Mouse (Mus musculus): ENCODE results near the gene Xpnpep1. TPM values are rescaled to one million over a fixed set of nuclear protein-coding genes. Genes with fewer than 3 reads are reported as not detected.

The Xpnpep1 gene
- total RNA-seq (2021): 100 to 1,000 TPM; 103 to 105 TPM
- long read RNA-seq, experiment 1, full-length matches to known transcripts: 76 of 194 reads
- long read RNA-seq, experiment 1, partial matches to known transcripts: 13 of 194 reads
- long read RNA-seq, experiment 1, other reads (novel, unspliced or antisense): 105 of 194 reads
- long read RNA-seq, experiment 2, full-length matches to known transcripts: 61 of 149 reads
- long read RNA-seq, experiment 2, partial matches to known transcripts: 17 of 149 reads
- long read RNA-seq, experiment 2, other reads (novel, unspliced or antisense): 71 of 149 reads

GRCm38 (mm10) chr19:53040164-53041132 lies at the start of gene Xpnpep1:
TSS of gene Xpnpep1 (minus strand) at chr19:53040214.
- no peak for DNase-seq

- peak; percentile 23 for DNase-seq
These were observed 47.5 kb upstream of the Xpnpep1 start for GRCm38 (mm10) chr19:53087268-53088143.

DNA sequence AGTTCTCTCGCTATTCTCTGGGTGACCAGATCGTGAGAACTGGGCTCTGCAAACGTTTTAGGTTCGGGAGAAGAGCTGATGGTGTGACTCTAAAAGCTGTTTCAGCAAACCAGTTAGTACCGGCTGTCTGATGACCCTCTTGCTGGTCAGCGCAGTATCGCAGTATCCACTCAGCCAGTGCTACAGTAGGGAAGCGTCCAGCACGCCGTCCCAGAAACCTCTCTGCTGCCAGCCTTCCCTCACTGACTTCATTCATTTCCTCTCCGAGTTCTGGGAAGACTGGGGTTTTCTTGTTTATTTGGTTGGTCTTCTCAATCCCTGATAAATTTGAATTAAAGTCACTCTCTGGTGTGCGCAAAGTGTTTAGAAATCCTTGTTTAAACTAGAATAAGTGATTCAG lies 46.8 kb upstream of the Xpnpep1 start:
- peak; percentile 13 for DNase-seq

DNA sequence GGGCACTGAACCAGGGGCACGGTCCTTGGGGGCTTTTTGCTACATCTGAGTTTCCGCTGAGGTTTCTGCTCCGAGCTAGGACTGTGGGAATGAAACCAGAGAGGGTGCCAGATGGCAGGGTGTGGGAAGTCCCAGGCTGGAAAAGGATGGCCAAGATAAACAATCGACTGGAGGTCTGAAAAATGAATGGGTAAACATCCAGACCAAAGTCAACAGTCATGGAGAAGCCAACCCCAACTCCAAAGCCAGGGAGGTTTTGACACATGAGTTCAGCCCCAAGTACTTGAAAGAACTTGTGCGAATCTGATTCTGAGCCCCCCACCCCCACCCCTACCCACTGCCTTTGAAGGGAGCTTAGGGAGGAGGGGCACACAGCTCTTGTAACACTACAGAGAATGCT lies 44.7 kb upstream of the Xpnpep1 start:
- DNase-seq: peak; percentile 58

- no peak for DNase-seq
These were observed 42.8 kb upstream of the Xpnpep1 start for GRCm38 (mm10) chr19:53082862-53083261.

GRCm38 (mm10) chr19:53081339-53081738 lies 41.3 kb upstream of the Xpnpep1 start:
- DNase-seq: no peak

DNA sequence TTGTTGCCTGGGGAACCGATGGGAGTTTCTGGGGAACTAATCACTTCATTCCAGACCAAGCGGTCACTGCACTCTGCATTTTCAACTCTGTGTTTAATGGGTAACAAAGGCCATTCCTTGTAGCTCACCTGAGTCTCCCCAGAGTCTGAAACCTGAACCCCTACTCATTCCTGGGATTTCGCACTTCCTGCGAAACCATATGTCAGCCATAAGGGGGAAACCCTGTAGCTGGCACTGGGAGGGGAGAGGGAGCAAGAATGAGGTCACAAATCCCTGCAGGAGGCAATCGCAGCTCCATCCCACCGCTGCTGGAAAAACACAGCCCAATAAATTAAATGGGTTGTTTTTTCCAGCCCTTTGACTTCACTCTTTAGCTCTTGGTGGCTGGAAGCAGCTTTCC lies 40.9 kb upstream of the Xpnpep1 start:
- no peak for DNase-seq

DNA sequence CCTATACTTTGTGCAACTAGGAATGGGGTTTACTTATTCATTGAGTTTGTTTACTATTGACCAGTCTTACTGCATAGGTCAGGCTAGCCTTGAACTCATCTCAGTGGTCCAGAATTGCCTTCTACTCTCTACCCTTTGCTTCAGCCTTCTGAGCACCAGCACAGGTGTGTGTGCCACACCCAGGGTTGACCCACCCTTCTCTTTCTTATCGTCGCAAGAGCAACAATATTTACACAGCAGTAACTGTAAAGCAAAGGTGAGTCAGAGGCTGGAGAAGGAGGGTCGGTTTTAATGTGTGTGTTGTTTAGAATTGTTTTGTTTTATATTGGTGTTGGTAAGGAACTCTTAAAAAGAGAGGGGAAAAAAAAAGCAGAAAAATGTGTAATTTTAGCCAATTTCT lies 40.5 kb upstream of the Xpnpep1 start:
- no peak for DNase-seq

DNA sequence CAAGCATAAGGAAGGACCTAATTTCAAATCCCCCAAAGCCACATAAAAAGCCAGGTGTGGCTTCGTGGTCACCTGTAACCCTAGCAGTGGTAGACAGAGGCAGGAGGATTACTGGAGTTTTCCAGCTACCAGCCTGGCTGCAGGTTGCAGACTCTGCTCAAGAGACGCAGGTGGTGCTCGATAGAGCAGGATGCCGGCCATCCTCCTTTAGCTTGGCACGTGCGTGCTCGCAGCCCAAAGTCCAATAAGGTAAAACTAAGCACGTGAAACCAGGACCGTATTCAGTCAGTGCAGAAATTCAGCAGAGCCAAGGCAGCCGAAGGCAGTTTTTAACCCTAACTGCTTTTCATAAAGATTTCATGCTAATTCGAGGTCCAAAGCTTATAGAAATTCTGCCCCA lies 40.0 kb upstream of the Xpnpep1 start:
- DNase-seq: no peak

DNA sequence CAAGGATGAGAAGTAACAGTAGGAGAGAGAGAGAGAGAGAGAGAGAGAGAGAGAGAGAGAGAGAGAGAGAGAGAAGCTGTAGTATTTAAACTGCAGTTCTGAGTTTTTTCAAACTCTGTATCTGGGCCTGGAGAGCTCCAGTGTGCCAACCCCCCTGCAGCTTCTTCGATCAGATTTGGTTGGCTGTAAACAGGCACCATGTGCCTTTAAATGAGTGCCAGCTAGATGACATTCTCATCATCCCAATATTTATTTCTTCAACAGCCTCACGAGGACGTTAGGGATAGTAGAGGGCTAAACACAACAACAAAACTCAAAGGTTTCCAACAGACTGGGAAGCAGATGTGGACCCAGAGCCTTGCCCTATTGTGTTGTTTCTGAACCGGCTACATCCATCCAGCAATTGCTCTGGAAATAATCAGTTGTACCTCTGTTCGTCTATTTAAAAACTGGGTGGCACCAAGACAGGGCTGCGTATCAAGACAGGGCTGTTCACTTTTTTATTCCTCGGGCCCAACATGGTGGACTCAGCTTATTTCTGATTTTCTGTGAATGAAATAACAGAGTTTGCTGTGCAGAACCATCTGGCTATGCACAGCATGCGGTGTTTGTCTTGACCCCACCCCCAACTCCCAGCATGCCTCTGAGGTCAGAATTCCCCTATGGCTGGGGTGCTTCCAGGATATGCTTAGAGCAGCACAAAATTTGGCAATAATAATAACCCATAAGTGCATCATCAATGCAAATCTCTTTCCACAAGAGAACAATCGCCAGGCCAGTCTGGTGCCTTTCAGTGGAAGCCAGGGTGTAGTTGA lies 38.5 kb upstream of the Xpnpep1 start:
- DNase-seq: peak; percentile 13

DNA sequence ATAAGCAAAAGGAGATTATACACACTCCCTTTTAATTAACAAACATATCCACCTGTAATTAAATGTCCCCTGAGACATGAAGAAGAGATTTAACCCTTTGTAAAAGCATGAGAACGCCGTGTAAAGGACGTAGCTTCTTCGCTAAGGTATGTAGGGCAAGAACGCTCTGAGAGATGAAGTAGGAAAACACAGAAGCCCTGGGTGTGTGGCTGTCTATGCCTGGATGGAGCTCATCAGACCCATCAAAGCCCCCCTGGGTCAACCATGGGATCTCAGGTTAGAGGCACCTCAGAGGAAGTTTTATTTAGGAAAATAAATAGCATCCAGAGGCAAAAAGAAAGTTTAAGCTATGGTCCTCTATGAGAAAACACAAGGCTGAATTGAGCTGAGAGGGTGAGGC lies 37.3 kb upstream of the Xpnpep1 start:
- no peak for DNase-seq

DNA sequence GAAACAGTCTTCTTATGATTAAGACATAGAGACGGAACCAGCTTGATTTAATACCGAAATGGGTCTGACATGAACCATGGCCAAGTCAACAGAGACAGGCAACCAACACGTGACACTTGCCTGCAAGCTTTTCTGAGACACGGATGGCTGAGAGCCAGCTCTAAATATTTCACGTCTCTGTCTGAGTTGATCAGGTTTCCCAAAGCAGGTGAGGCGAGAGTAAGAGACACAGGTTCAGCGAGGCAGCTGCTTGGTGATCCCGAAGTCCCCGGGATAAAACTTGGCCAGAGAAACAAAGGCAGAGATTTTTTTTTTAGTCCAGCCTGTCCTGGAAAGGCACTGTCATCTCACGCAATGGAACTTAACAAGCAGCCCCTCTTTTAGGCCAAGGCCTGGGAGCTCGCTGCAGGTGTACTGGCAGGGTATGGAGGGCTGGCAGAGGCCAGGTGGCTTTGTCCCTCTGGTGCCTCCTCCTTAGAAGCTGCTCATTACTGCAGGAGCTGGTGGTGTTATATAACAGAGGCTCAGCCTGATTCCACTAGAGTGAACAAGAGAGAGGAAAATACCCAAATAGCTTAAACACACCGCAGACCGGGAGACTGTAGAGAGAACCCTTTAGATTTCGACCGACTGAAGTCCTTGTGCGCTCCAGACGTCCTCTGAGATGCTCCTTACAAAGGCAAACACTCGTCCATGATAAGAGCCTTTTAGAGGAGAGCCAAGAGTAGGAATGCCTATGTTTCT lies 36.4 kb upstream of the Xpnpep1 start:
- peak; percentile 45 for DNase-seq

GRCm38 (mm10) chr19:53075896-53076237 lies 35.9 kb upstream of the Xpnpep1 start:
- DNase-seq: no peak

- DNase-seq: peak; percentile 58
These were observed 35.1 kb upstream of the Xpnpep1 start for GRCm38 (mm10) chr19:53074899-53075722.

DNA sequence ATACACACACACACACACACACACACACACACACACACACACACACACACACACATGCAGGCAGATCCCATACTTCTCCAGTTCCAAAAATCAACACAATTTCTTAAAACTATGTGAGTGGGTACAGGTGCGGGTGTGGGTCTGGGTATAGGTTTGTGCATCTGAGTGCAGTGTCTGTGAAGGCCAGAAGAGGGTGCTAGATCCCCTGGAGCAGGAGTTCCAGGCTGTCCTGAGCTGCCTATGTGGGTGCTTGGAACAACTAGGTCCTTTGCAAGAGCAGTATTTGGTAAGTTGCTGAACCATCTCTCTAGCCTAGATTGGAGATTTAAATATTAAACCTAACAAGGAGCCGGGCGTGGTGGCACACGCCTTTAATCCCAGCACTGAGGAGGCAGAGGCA lies 33.5 kb upstream of the Xpnpep1 start:
- DNase-seq: no peak

GRCm38 (mm10) chr19:53072406-53072805 lies 32.4 kb upstream of the Xpnpep1 start:
- DNase-seq: no peak

- DNase-seq: no peak
These were observed 31.6 kb upstream of the Xpnpep1 start for GRCm38 (mm10) chr19:53071651-53072050.

- no peak for DNase-seq
These were observed 30.9 kb upstream of the Xpnpep1 start for GRCm38 (mm10) chr19:53070870-53071269.

DNA sequence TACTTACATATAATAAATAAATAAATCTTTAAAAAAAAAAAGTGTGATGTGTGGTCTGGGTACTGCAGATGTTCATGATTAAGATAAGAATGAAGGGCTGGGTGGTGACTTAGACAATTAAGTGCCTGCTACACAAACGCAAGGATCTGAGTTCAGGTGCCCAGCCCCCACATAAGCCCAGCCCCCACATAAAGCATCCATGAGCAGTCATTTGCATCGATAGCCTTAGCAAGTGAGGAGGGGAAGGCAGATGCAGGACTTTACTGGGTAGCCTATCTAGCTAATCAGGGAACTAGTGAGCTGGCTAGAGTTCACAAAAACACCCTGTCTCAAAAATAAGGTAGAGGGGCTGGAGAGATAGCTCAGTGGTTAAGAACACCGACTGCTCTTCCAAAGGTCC lies 29.4 kb upstream of the Xpnpep1 start:
- DNase-seq: no peak

GRCm38 (mm10) chr19:53066934-53067333 lies 26.9 kb upstream of the Xpnpep1 start:
- no peak for DNase-seq
